Mouse (Mus musculus) CH12F3 (cell line): ENCODE measurements around the gene Sbk3.

ENCODE experiments used
- in situ Hi-C: fragments of 300-500 bp; cut with MboI; formaldehyde crosslinking; loops from 2 replicates; pipeline ENCODE4 v1.14.3; 2020; ENCODE audit warnings: low sequenced_read_pairs

Sbk3 gene

GRCm38 (mm10) chr7:4993999-4994788 is 23.2 kb upstream of the Sbk3 start:
- in situ Hi-C loops = no loop called here

GRCm38 (mm10) chr7:4993347-4993998 is 22.5 kb upstream of the Sbk3 start:
- in situ Hi-C loops = no loop called here

GRCm38 (mm10) chr7:4988250-4988649 is 17.3 kb upstream of the Sbk3 start:
- in situ Hi-C loops = no loop called here

- in situ Hi-C loops = no loop called here
These were observed 5.9 kb upstream of the Sbk3 start for GRCm38 (mm10) chr7:4976832-4977231.

- in situ Hi-C loops = no loop called here
These were observed 4.5 kb upstream of the Sbk3 start for GRCm38 (mm10) chr7:4975455-4975854.

GRCm38 (mm10) chr7:4972321-4973047 is 1.5 kb upstream of the Sbk3 start:
- in situ Hi-C loops = no loop called here

GRCm38 (mm10) chr7:4971710-4972109 is 742 bp upstream of the Sbk3 start:
- in situ Hi-C loops = no loop called here

- in situ Hi-C loops = no loop called here
These were observed 6.0 kb downstream of the Sbk3 start for GRCm38 (mm10) chr7:4964988-4965387.

- in situ Hi-C loops = no loop called here
These were observed 6.7 kb downstream of the Sbk3 start, which contains the start of gene Sbk2 for GRCm38 (mm10) chr7:4964272-4964671. Gene Sbk2 (minus strand): TSS chr7:4964406.

GRCm38 (mm10) chr7:4963527-4963926 is 7.4 kb downstream of the Sbk3 start:
- in situ Hi-C loops = no loop called here

GRCm38 (mm10) chr7:4957361-4957760 is 13.6 kb downstream of the Sbk3 start:
- in situ Hi-C loops = no loop called here

- in situ Hi-C loops = no loop called here
These were observed 17.0 kb downstream of the Sbk3 start for GRCm38 (mm10) chr7:4953815-4954445.

- in situ Hi-C loops = no loop called here
These were observed 20.2 kb downstream of the Sbk3 start for GRCm38 (mm10) chr7:4950561-4951342.

GRCm38 (mm10) chr7:4948386-4948785 is 22.6 kb downstream of the Sbk3 start:
- in situ Hi-C loops = no loop called here

GRCm38 (mm10) chr7:4947855-4948254 is 23.1 kb downstream of the Sbk3 start:
- in situ Hi-C loops = no loop called here

- in situ Hi-C loops = loop anchor here (5.0 kb wide), 1 partner anchor 104 kb away; no protein-coding TSS in a partner anchor
These were observed 27.6 kb downstream of the Sbk3 start for GRCm38 (mm10) chr7:4943223-4943815.

- in situ Hi-C loops = loop anchor here (5.0 kb wide), 1 partner anchor 105 kb away; no protein-coding TSS in a partner anchor
These were observed 28.3 kb downstream of the Sbk3 start for GRCm38 (mm10) chr7:4942673-4943072.

GRCm38 (mm10) chr7:4940068-4940479 is 30.9 kb downstream of the Sbk3 start:
- in situ Hi-C loops = loop anchor here (5.0 kb wide), 1 partner anchor 107 kb away; no protein-coding TSS in a partner anchor

- in situ Hi-C loops = no loop called here
These were observed 32.5 kb downstream of the Sbk3 start for GRCm38 (mm10) chr7:4938456-4938855.

GRCm38 (mm10) chr7:4937392-4937791 is 33.6 kb downstream of the Sbk3 start:
- in situ Hi-C loops = no loop called here
